Mouse (Mus musculus) naive thymus-derived CD4-positive, alpha-beta T cell, adult 2 months (primary cell): Measurements from ENCODE around the gene Cttn.

Experiments used
- DNase-seq: peaks from one replicate; pipeline ENCODE4 v3.0.0-alpha.2; 2011; ENCODE audit warnings: low read depth

Gene Cttn

DNA sequence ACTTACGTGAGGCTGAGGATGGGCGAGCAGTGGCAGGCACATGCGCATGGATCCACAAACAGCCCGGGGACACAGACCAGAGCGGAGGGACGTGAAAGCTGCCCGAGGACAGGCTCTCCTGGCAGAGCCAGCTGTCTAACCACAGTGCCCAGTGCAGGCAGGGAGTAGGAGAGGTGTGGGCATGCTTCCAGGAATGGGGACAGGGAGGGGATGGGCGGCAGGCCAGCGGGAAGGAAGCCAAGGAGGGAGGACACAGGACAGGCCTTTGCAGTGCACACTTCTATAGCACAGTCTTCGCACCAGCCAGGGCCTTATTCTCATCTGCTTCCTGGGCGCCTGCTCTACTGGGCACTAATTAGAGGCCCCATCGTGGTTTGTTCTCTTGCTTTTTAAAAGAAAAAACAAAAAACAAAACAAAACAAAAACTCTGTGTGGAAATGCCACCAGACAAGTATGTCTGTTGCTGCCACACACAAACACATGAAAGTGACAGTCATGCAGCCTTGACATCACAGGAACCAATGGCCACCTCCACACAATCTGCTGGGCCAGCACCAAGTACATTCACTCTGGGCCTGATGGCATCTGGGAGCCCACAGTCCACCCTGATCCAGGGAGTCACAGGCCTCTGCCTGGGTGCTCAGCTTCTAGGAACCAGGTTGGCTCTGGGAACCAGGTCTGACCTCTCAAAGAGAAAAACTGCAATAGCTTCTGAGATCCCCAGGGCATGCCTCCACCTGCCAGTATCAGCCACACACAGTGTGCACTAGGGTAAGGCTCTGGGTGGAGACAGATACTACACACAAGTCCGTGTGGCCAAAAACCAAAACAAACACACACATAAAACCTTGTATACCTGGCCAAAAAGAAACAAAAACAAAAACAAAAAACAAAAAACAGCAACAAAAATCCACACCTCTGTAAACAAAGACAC, 20.9 kb downstream of the Cttn start:
- DNase-seq, result no peak

DNA sequence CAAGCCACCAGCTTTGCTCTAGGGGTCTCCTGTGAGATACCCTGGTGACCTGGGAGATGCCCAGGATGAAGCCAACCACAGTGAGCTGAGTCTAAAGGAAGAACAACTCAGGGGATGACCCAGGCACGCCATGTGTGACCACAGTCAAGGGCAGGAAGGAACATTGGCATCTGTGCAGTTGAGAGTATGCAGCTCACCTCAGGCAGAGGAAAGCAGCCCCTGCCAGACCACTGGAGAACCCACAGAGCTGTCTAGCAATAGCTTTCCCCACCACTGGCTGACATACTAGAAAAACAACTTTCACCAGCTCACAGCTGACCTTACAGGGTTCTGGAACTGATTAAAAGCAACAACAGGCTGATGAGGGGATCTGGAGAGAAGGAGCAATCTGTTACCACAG, 22.6 kb downstream of the Cttn start:
- DNase-seq, result no peak

DNA sequence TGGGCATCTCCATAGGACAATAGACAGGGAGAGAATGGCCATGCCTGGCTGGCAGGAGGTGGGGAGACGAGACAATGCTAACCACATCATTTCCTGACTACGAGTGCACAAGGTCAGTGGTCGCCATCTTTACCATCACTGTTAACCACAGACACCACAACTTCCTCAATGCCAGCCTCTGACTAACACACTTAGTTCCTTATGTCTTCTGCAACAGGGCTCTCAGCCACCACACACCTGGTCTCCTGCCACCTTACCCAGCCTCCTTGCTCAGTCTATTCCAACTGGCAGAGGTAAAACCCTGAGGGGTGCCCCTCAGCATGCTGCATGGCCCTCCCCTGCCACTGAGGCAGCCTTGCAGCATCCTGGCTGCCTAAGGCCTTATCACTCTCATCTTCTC, 23.7 kb downstream of the Cttn start:
- DNase-seq, result peak; percentile 59

DNA sequence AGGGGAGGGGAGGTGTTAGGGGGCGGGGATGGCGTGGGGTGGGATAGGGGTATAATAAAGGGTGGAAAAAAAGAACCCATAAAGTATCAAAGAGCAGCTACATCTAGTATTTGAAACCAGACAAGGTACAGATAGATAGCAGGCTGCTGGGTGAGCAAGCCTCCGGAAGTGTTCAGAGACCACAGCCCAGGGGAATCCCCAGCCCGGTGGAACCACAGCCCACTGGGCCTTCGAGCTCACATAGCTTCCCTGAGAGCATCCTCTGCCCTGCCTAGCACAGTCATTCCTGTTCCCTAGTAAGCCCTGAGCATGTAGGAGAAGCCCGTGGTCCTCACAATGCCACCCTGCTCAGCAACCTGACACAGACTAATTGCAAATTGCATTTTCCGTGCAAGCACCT, 26.0 kb downstream of the Cttn start:
- peak; percentile 74 for DNase-seq

DNA sequence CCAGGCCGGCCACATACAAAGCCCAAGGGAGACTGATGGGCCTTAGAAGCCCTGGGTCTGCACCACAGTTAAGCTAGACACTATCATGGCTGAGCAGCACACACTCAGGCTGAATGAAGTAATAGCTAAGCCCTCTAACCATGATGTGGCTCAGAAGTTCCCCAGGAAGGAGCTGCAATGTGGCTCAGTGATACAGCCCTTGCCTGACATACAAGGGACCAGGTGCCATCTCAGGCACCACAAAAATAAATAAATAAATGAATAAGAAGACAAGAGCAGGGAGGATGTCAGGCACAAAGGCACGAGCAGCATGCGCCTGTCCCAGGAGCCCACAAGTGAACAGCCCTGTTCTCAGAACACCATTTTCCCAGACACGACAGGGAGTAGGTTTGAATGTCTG, 28.8 kb downstream of the Cttn start:
- DNase-seq, result no peak

DNA sequence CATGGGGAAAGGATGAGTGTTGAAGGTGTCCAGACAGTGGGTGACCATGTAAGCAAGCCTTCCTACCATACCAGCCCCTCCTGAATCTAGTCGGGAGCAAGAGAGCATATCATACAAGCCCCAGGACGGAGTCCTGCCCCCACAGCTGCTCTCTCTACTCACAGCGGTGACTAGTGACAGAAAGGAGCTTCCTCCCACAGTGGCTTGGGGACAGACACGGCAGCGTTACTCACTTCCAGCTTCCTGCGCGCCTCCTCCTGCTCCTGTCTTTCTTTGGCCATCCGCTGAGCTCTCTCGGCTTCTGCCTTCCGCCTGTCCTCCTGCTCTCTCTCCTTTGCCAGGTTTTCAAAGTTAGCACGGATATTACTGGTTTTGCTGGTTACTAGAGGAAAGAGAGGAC, 29.3 kb downstream of the Cttn start:
- DNase-seq, result no peak

DNA sequence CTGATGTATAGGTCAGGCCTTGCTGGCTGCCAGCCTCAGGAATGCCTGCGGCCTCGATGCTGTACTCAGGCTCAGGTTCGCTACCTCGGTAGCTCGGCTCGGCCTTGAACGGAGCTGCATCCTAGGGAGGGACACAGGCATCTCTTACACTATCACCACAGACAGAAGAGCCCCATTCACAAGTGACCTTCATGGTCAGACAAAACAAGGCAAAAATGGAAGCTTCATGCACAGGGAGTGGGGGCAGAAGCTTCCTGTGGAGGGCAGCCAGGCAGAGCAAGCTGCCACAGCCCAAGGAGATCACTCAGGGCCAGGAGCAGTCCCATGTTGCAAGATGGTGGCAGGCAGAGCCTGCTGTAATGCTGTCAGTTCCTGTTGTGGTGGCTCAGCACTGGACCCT, 32.0 kb downstream of the Cttn start:
- DNase-seq, result no peak

DNA sequence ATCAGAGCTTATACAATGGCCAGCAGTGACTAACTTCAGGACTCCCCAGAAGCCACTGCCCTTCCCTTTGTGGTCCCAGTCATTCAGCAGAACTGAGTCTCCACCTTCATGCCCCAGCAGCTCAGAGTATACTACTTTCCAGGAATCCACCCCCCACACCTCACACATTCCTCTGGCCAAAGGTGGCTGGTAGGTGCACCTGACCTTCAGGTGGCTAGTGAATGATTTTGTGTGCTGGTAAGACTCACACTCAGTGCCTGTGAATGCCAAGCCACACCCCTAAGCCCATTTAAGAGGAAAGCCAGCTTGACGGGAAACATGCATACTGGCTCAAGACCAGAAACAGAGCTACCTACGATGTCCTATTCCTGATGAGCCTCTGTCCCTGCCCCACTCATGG, 37.9 kb downstream of the Cttn start:
- no peak for DNase-seq

DNA sequence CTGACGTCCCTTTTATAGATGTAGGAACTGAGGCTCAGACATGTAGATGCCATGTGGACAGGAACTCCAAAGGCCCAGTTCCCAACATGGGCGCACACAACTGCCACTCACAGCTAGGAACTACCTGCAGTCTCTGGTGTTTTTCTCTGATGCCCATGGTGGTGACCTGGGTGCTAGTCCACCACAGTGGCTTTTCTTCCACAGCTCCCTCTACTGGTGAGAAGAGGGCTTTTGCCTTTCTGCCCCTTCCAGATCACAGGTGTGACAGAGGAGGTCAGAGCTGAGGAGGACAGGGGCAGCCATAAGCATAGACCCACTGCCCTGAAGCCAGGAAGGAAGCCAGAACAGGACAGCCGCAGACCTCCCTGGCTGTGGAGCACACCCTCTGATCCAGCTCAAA, 43.3 kb downstream of the Cttn start:
- no peak for DNase-seq

DNA sequence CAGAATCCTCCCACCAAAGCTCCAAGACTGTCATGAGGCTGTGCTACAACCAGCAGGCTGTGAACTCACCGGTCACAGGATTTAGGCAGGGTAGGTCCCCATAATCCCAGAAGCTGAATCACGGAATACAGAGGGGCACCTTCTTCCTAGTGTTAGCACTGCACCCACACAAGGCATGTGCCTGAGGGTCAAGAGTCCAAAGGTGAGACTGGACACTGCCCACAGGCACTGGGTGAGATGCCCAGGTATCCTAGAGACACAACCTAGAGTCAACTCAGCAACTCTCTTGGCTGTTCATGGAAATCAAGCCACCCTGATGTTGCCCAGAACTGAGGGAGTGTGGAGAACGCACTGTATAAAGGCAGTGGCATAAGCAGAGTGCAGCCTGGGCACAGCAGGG, 44.2 kb downstream of the Cttn start:
- DNase-seq, result no peak

DNA sequence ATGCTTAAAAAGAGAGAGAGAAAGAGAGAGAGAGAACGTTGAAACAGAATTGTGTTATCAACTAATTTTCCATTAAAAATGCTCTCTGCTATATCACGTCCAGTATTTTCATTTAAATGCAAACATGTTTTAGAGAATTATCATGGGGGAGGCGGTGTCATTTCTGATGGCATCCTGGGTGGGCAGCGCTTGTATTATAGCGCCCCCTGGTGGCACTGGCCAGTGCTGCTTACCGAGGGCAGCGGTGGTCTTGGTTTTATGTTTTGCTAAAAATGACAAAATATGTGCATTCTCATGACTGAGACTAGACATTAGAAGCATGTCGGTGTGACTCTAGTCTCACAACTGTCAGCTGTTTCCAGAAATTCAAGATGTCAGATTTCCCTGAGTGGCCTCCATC, 44.9 kb downstream of the Cttn start:
- peak; percentile 52 for DNase-seq

DNA sequence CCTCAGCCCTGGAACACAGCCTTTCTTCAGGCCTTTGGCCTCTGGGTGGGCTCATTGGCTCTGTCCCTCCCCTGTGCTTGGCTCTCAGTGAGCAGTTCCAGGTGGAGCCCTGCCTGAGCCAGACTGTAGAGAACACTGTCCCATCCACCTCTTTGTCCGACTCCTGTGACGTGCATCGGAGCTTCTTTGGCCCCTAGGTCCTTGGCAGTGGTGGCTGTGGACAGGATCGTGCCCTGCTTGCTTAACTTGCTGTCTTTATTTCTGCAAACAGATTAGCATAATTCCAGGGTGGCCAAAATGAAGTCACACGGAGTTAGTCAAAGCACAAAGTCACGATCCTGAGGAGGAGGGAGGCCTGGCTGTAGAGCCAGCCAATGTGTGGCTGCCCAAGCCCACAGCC, 49.3 kb downstream of the Cttn start:
- no peak for DNase-seq

DNA sequence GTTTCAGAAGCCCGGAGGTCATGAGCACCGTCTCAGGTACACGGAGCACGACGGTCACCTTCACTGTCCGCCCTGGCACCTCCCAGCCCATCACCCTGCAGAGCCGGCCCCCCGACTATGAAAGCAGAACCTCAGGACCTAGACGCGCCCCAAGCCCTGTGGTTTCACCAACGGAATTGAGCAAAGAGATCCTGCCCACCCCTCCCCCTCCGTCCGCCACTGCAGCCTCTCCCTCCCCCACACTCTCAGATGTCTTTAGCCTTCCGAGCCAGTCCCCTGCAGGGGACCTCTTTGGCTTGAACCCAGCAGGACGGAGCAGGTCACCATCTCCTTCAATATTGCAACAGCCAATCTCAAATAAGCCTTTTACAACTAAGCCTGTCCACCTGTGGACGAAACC, 50.3 kb downstream of the Cttn start:
- no peak for DNase-seq

DNA sequence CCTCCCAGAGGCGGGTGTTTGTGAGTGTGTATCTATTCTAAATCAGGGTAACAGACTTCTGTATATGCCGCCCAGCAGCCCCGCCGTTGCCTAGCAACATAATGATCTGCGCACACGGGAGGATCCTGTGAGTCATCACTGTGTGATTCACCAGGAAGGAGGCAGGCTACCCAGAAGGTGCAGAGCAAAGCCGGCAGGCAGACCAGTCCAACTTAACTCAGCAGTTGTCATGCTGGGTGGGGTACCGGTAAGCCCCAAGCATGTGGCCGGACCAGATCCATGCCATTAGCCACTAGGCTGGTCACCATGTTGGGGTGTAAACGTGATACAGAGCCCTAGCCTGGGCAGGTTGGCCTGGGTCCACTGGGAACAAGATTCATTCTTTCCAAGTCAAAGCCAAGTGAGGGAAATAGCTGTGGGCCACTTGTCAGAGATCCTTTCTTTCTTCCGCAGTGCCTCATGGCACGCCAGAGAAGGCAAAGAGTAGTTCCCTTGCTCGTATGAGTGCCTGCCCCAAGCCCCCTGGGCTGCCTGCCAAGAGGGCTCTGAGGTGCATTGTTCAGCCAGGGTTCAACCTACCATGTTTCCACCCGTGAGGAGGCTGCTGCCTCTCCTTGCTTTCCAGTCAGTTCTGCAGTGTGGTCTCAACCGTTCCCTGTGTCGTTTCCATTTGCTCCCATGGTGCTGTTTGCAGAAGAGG, 53.0 kb downstream of the Cttn start:
- no peak for DNase-seq

DNA sequence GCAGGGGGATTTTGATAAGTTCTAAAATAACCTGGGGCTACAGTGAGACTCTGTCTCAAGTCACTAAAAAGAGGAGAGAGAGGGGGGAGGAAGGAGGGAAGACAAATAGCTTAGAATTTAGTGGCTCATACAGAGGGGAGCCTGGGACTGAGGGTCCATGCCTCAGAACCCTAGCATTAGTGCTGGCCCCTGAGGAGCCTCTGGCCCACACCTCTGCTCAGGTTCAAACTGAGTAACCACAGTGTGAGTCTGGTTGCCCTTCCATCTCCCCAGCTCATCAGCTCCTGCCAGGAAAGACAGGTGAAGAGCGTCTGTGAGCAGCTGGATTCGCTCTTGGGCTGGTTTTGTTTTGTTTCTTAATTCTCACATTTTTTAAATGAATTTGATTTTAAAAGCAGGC, 53.6 kb downstream of the Cttn start:
- DNase-seq, result no peak

DNA sequence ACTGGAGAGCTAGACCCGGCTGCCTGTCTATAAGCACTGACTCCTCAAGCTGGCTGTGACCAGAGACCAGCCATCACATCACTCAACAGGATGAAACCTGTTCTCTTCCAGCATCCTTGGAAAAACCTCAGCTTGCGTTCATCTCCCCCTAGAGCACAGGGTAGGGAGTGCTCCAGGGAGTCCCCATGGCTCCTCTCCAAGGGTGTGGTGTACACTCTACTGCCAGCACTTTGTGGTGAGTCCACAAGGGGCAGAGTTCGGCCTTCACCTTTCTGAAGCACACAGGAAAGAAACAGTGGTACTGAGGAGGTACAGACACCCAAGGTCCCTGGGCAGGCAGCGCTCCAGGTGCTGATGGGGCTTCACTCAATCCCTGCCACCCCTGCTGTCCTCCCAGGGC, 55.0 kb downstream of the Cttn start:
- no peak for DNase-seq

DNA sequence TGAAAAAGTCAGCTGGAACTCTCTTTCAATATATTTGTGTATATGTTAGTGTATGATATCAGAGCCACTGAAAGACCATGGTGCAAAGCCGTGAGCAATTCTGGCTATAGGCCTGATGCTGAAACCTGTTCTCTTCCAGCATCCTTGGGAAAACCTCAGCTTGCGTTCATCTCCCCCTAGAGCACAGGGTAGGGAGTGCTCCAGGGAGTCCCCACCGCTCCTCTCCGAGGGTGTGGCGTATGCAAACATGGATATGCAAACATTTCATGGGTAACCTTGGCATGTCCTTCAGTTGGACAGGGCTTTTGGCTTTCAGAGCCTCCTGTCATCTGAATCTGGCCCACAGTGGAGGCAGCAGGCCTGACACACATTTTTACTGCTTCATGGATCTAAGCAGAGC, 56.2 kb downstream of the Cttn start:
- DNase-seq, result no peak

DNA sequence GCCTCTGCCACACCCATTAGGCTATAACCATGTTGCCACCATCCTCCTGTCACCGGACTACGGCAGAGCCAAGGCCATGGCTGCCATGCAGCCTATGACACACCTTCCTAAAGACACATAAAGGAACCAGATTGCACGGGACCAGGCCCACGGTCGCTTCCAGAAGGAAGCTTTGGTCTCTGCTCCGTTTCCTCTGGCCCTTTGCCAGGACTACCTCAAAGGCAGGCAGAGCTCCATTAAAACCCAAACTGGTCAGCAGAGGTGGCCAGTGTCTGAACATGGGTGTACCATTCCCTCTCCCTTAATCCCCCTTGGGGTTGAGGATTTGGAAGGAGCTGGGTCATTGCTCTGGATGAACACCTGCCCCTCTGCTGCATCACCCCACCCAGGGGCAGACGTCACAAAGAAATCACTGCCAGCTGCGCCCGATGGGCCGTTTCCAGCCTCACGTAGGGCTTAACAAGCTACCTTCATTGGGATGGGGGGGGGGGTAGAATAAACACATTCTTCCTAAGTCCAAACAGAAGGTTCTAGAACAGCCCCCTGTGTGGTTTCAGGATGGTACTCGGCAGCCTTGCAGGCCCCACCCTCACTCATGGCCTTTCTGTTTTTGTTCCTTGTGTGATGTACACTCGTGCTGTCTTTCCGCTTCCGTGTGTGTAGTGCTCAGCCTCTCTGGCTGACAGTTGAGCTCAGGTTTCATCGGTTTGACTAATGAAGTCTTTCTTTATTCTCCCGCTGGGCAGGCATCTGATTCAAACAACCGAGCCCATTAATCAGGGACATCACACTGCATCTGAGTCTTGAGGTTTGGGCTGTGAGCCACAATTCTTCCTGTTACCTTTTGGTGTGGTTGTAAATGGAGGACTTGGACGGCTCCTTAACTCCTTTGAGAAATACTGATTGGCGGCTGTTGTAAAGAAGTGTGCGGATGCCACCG, 58.6 kb downstream of the Cttn start:
- DNase-seq, result no peak

DNA sequence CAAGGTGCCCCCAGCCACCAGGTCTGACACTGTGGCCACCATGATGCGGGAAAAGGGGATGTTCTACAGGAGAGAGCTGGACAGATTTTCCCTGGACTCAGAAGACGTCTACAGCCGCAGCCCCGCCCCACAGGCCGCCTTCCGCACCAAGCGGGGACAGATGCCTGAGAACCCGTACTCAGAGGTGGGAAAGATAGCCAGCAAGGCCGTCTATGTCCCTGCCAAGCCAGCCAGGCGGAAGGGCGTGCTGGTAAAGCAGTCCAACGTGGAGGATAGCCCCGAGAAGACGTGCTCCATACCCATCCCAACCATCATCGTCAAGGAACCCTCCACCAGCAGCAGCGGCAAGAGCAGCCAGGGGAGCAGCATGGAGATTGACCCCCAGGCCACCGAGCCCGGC, 61.1 kb downstream of the Cttn start:
- no peak for DNase-seq

DNA sequence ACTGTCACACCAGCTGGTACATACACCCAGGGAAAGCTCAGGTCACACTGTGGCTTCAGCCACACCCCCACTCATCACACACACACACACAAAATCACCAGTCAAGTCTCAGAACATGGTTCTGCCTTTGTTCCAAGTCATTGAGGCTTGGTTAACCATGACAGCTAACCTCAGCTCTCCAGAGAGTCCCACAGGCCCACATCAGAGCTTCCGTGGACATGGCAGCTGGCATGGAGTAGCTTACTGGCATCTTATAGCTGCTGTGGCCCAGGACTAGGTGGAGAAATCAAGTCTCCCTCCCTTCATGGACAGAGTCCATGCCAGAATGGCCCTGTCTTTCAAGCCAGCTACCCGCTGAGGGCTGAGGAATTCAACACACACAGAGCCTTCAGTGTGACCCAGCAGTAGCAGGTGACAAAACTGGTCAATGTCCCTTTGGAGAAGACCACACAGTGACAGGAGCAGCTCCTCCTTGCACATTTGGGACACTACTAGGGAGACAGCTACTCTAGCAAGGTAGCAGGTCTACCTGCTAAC, 62.3 kb downstream of the Cttn start:
- no peak for DNase-seq

DNA sequence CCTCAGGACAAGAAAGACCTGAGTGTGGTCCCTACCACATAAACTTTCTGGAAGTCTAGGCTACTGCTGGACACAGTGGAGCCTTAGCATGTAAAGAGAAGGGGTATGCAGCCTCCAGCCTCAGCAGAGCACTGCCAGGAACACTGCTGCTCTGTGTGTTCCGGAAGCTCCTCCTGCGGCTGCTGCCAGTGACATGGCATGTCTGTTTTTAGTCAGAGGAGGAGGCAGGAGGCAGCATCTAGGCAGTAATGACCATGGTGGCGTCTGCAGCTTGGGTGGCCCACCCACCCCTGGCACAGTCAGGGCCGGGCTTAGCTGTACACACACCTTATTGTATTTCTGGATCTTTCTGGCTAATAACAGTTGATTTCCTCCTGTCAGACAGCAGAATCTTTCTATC, 63.1 kb downstream of the Cttn start:
- no peak for DNase-seq

DNA sequence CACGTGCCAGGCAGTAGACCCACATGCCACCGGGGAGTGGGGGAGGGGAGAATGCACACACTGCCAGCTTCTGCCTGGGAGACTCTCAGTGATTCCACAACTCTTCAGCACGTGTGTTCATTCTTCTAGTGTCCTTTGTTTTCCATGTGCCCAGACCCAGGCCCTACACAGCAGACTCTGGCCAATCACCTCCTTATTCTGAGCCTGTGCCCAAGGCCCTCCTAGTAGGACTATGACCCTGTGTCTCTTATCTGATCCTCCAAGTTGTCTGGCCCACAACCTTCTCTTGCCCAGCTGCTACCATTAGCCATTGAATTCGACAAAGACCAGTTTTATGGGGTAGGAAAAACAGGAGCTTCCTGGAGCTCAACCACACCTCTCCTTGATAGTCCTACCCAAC, 68.3 kb downstream of the Cttn start:
- no peak for DNase-seq
